ENCODE assay signal across 18 mouse cellular contexts in genomic region chr12:53125286-53125685, GRCm38 (mm10).
DNase-seq lines count a peak whose midpoint lies in the region; ATAC-seq and TF ChIP-seq lines count a peak whose summit lies in the region.
"Had no signal": no experiment of that assay in that cellular context is flagged by ENCODE, and none has a peak within 500 bp of the region (broad histone marks: within the 10 kb centered on the region; RNA-seq: fewer than 3 reads in every experiment).

No protein-coding gene starts in this region.

- 22% methylated on average over 4 of the region's 4 CpGs for WGBS in forebrain, embryonic 15.5 days
- WGBS in hindbrain, embryonic 14.5 days: 65% methylated on average over 4 of the region's 4 CpGs
- WGBS in neural tube, embryonic 14.5 days: 44% methylated on average over 4 of the region's 4 CpGs

- H3K9ac ChIP-seq in forebrain, embryonic 15.5 days (replicated peaks): no peak overlapping the region
- no peak overlapping the region for H3K9ac ChIP-seq in hindbrain, embryonic 14.5 days
- no peak overlapping the region for H3K9ac ChIP-seq in neural tube, embryonic 14.5 days (replicated peaks; ENCODE audit: low read depth, low read length)
- H3K9ac ChIP-seq: lung, embryonic 15.5 days had no signal

- no peak for DNase-seq in left cerebral cortex, adult 2 months (ENCODE audit: extremely low spot score in 1 of 2, low spot score in 2 of 2)
- DNase-seq in left cerebral cortex, adult 8-10 months (ENCODE audit: low spot score in 2 of 2): no peak
- DNase-seq in hindbrain, embryonic 14.5 days (ENCODE audit: low spot score): no peak
- no peak for DNase-seq in frontal cortex, postnatal 10 days (ENCODE audit: low spot score in 2 of 2)
- DNase-seq: adrenal gland, adult 8-10 months; cerebellum, adult 2 months; heart, postnatal 14 days; kidney, postnatal 10 days; right cerebral cortex, postnatal 14 days; thymus, postnatal 4 days had no signal

- H3K9me3 ChIP-seq in forebrain, embryonic 15.5 days: 0 out of 2 replicates have a peak, but pooled peaks cover 3% of the 10 kb centered on the region
- no peaks in the 10 kb centered on the region for H3K9me3 ChIP-seq in hindbrain, embryonic 14.5 days (ENCODE audit: control insufficient read depth, low read length)
- no peaks in the 10 kb centered on the region for H3K9me3 ChIP-seq in neural tube, embryonic 14.5 days (ENCODE audit: control insufficient read depth, low read length)
- H3K9me3 ChIP-seq: lung, embryonic 15.5 days had no signal

- H3K36me3 ChIP-seq in forebrain, embryonic 15.5 days: no peaks in the 10 kb centered on the region
- no peaks in the 10 kb centered on the region for H3K36me3 ChIP-seq in hindbrain, embryonic 14.5 days (replicated peaks; ENCODE audit: control insufficient read depth, insufficient read depth)
- no peaks in the 10 kb centered on the region for H3K36me3 ChIP-seq in neural tube, embryonic 14.5 days (ENCODE audit: control insufficient read depth, insufficient read depth, low read length)
- H3K36me3 ChIP-seq: G1E; lung, embryonic 15.5 days had no signal

- H3K4me2 ChIP-seq in forebrain, embryonic 15.5 days (replicated peaks): 0 out of 2 replicates have a peak overlapping the region, but pooled peaks have one; percentile 32
- H3K4me2 ChIP-seq in hindbrain, embryonic 14.5 days (replicated peaks): no peak overlapping the region
- H3K4me2 ChIP-seq in neural tube, embryonic 14.5 days (ENCODE audit: low read depth, low read length): no peak overlapping the region
- H3K4me2 ChIP-seq: liver, embryonic 11.5 days had no signal

- H3K4me1 ChIP-seq in forebrain, embryonic 15.5 days: peaks cover 23% of the 10 kb centered on the region
- peaks cover 20% of the 10 kb centered on the region for H3K4me1 ChIP-seq in hindbrain, embryonic 14.5 days (replicated peaks; ENCODE audit: control insufficient read depth, insufficient read depth, low read length)
- H3K4me1 ChIP-seq in neural tube, embryonic 14.5 days (ENCODE audit: control insufficient read depth, insufficient read depth, low read length): peaks cover 17% of the 10 kb centered on the region

- peaks cover 5% of the 10 kb centered on the region; the same call in 1 of the 2 replicates for H3K27me3 ChIP-seq in forebrain, embryonic 15.5 days
- no peaks in the 10 kb centered on the region for H3K27me3 ChIP-seq in hindbrain, embryonic 14.5 days (ENCODE audit: control insufficient read depth, insufficient read depth, low read length)
- no peaks in the 10 kb centered on the region for H3K27me3 ChIP-seq in neural tube, embryonic 14.5 days (ENCODE audit: control insufficient read depth, insufficient read depth, low read length)

- no peak for ATAC-seq in forebrain, embryonic 15.5 days (replicated peaks)
- ATAC-seq in hindbrain, embryonic 14.5 days (ENCODE audit: low FRiP score): 0 out of 2 replicates have a peak, but pooled peaks have one; percentile 8
- peak; percentile 28; the same call in 1 of the 2 replicates for ATAC-seq in neural tube, embryonic 14.5 days (ENCODE audit: low read depth)
- no peak for ATAC-seq in erythroid progenitor cell, adult 5-6 weeks (replicated peaks; ENCODE audit: low FRiP score, poor library complexity, severe bottlenecking)
- ATAC-seq: intestine, postnatal 0 days had no signal

- intact Hi-C loops in left cerebral cortex, adult 2 months (cut with DNase I): no loop called here

- H3K4me3 ChIP-seq in left cerebral cortex, adult 2 months: no peak overlapping the region
- H3K4me3 ChIP-seq in forebrain, embryonic 15.5 days: no peak overlapping the region
- no peak overlapping the region for H3K4me3 ChIP-seq in hindbrain, embryonic 14.5 days (replicated peaks; ENCODE audit: low read length)
- no peak overlapping the region for H3K4me3 ChIP-seq in neural tube, embryonic 14.5 days (ENCODE audit: low read depth, low read length)
- H3K4me3 ChIP-seq: lung, embryonic 15.5 days; myocyte had no signal

- no peak for TF ChIP-seq CTCF in left cerebral cortex, adult 2 months (IDR thresholded peaks at IDR 0.05)

- 0 out of 2 replicates have a peak overlapping the region, but pooled peaks have one; percentile 24 for H3K27ac ChIP-seq in left cerebral cortex, adult 2 months
- H3K27ac ChIP-seq in forebrain, embryonic 15.5 days (replicated peaks): peak overlapping the region; percentile 80
- peak overlapping the region; percentile 75 for H3K27ac ChIP-seq in hindbrain, embryonic 14.5 days
- peak overlapping the region; percentile 57 for H3K27ac ChIP-seq in neural tube, embryonic 14.5 days (ENCODE audit: low read depth, low read length)
- H3K27ac ChIP-seq: lung, embryonic 15.5 days had no signal

Comparison
In these comparisons a context has a peak if more than half of its experiments do, and no peak if none do; other contexts are left out.
1. H3K27ac ChIP-seq: peak in every context shown above with its lines; median percentile 80 in forebrain, embryonic 15.5 days; 75 in hindbrain, embryonic 14.5 days; 57 in neural tube, embryonic 14.5 days; 24 in left cerebral cortex, adult 2 months.
2. ATAC-seq: peak in hindbrain, embryonic 14.5 days (single experiment) and neural tube, embryonic 14.5 days (single experiment); none in forebrain, embryonic 15.5 days (single experiment) and erythroid progenitor cell, adult 5-6 weeks (single experiment).